Mouse (Mus musculus) testis, adult 2 months (tissue): ENCODE measurements around the gene Tmem91. TPM values are rescaled to one million over a fixed set of nuclear protein-coding genes. Genes with fewer than 3 reads are reported as not detected.

Source experiments
- H3K27ac ChIP-seq: fragments of 200-500 bp; 2 replicates; pipeline ENCODE4 v1.5.1; 2012; ENCODE audit warnings: low read depth, low read length; ENCODE audit not compliant: control insufficient read depth, insufficient read depth
- H3K27me3 ChIP-seq: fragments of 200-500 bp; 2 replicates; pipeline ENCODE4 v1.6.1; 2012; ENCODE audit warnings: mild to moderate bottlenecking, low read length, moderate library complexity; ENCODE audit not compliant: control insufficient read depth, insufficient read depth
- H3K36me3 ChIP-seq: fragments of 200-500 bp; 2 replicates; pipeline ENCODE4 v1.6.1; 2012; ENCODE audit warnings: mild to moderate bottlenecking, low read length; ENCODE audit not compliant: control insufficient read depth, insufficient read depth
- H3K4me1 ChIP-seq: fragments of 200-500 bp; 2 replicates; pipeline ENCODE4 v1.6.1; 2012; ENCODE audit warnings: low read length; ENCODE audit not compliant: control insufficient read depth, insufficient read depth
- H3K4me3 ChIP-seq: fragments of 200-500 bp; 2 replicates; pipeline ENCODE4 v1.5.1; 2012; ENCODE audit warnings: low read depth, mild to moderate bottlenecking, low read length, moderate library complexity, mixed read lengths; ENCODE audit not compliant: control insufficient read depth
- CTCF ChIP-seq: fragments of 200-500 bp; IDR thresholded peaks from 2 replicates; pipeline ENCODE4 v1.5.1; 2012; ENCODE audit warnings: low read depth, mild to moderate bottlenecking, inconsistent platforms, low read length, moderate library complexity; ENCODE audit not compliant: control insufficient read depth, insufficient read depth, insufficient replicate concordance
- POLR2A ChIP-seq: fragments of 200-500 bp; IDR thresholded peaks from 2 replicates; pipeline ENCODE4 v1.6.1; 2012; ENCODE audit warnings: low read depth, mild to moderate bottlenecking, inconsistent platforms, low read length, moderate library complexity; ENCODE audit not compliant: control insufficient read depth
- polyA plus RNA-seq: library from polyadenylated mRNA; depleted of rRNA; stranded (reverse); fragments of >200 nt; gene quantifications from 2 replicates; pipeline ENCODE4 v1.2.3, GENCODE M21; 2012

Tmem91 gene
- polyA plus RNA-seq, 1 experiment = 17.4 TPM

- Histone ChIP-seq H3K27ac (no peak overlapping the region), H3K4me3 (no peak overlapping the region)
- TF ChIP-seq CTCF (no peak), POLR2A (no peak)
Measured at GRCm38 (mm10) chr7:25694104-25694503, 19.1 kb upstream of the Tmem91 start.

GRCm38 (mm10) chr7:25690051-25690450 lies 15.1 kb upstream of the Tmem91 start:
- Histone ChIP-seq H3K36me3 (no peaks in the 10 kb centered on the region), H3K4me1 (peaks cover 26% of the 10 kb centered on the region), H3K27ac (no peak overlapping the region), H3K27me3 (no peaks in the 10 kb centered on the region), H3K4me3 (no peak overlapping the region)
- TF ChIP-seq CTCF (no peak), POLR2A (no peak)

More at GRCm38 (mm10) chr7:25694104-25694503, 19.1 kb upstream of the Tmem91 start:
- Histone ChIP-seq H3K36me3 (no peaks in the 10 kb centered on the region), H3K4me1 (peaks cover 9% of the 10 kb centered on the region), H3K27me3 (no peaks in the 10 kb centered on the region)

GRCm38 (mm10) chr7:25689603-25690021 lies 14.6 kb upstream of the Tmem91 start:
- no peak for TF ChIP-seq POLR2A
- TF ChIP-seq CTCF = no peak
- H3K27me3 ChIP-seq = no peaks in the 10 kb centered on the region
- no peaks in the 10 kb centered on the region for H3K36me3 ChIP-seq
- no peak overlapping the region for H3K27ac ChIP-seq
- H3K4me1 ChIP-seq = peaks cover 26% of the 10 kb centered on the region
- H3K4me3 ChIP-seq = peak overlapping the region; percentile 82

GRCm38 (mm10) chr7:25688810-25689586 lies 14.0 kb upstream of the Tmem91 start:
- H3K4me1 ChIP-seq = peaks cover 26% of the 10 kb centered on the region
- H3K27ac ChIP-seq = peak overlapping the region; percentile 7
- peak; percentile 36; the same call in 1 of the 2 replicates for TF ChIP-seq POLR2A
- no peak for TF ChIP-seq CTCF
- H3K36me3 ChIP-seq = no peaks in the 10 kb centered on the region
- H3K4me3 ChIP-seq = peak overlapping the region; percentile 82
- no peaks in the 10 kb centered on the region for H3K27me3 ChIP-seq

GRCm38 (mm10) chr7:25687811-25688401 lies 12.9 kb upstream of the Tmem91 start:
- no peaks in the 10 kb centered on the region for H3K36me3 ChIP-seq
- H3K4me1 ChIP-seq = peaks cover 27% of the 10 kb centered on the region
- H3K27me3 ChIP-seq = no peaks in the 10 kb centered on the region
- peak overlapping the region; percentile 19 for H3K27ac ChIP-seq
- H3K4me3 ChIP-seq = peak overlapping the region; percentile 82
- TF ChIP-seq CTCF (no peak), POLR2A (0 out of 2 replicates have a peak, but pooled peaks have one; percentile 19)

GRCm38 (mm10) chr7:25686680-25687531 lies 11.9 kb upstream of the Tmem91 start, which contains the start of gene Tgfb1:
TSS of gene Tgfb1 (plus strand) at chr7:25687002.
- Histone ChIP-seq H3K4me3 (peak within 1 kb of the TSS; percentile 82), H3K36me3 (no peaks in the 10 kb centered on the region), H3K4me1 (peaks cover 27% of the 10 kb centered on the region), H3K27ac (peak within 1 kb of the TSS; percentile 5), H3K27me3 (no peaks in the 10 kb centered on the region)
- TF ChIP-seq POLR2A (no peak; the same call in none of the 2 replicates), CTCF (peak; percentile 34; the same call in 1 of the 2 replicates)
